In the genomic region with DNA sequence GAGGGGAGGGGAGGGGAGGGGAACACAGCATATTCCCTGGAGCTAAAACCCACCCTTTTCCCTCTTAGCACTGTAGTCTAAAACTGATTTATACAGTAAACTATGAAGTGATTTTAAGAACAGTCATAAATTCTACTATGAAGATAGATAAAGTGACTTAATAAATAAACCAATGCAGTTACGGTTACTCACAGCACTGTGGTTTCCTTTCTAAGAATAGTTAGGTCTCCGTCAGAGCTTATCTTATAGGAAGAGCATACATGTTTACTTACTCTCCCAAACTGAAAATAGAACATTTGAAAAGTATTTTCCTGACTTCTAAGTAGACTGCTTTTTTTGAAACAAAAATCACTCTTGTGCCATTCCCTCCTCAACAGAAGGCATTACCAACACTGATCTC, we compare ENCODE assay signal across 22 mouse cellular contexts. TPM values are rescaled to one million over a fixed set of nuclear protein-coding genes. Genes with fewer than 3 reads are reported as not detected.
DNase-seq lines count a peak whose midpoint lies in the region; ATAC-seq and TF ChIP-seq lines count a peak whose summit lies in the region.
"Had no signal": no experiment of that assay in that cellular context is flagged by ENCODE, and none has a peak within 500 bp of the region (broad histone marks: within the 10 kb centered on the region; RNA-seq: fewer than 3 reads in every experiment).

No protein-coding gene starts in this region.

- no peak for TF ChIP-seq POLR2A in MEL (IDR thresholded peaks at IDR 0.05; ENCODE audit: control insufficient read depth in 1 of 2, insufficient read depth in 1 of 2, low read depth in 1 of 2, low read length in 2 of 2, poor library complexity in 1 of 2)

- H3K79me2 ChIP-seq in MEL (ENCODE audit: control insufficient read depth, insufficient read depth, low read length, poor library complexity) = no peaks in the 10 kb centered on the region

- H3K4me1 ChIP-seq in kidney, postnatal 0 days (replicated peaks; ENCODE audit: insufficient read depth, low read length) = no peaks in the 10 kb centered on the region
- no peaks in the 10 kb centered on the region for H3K4me1 ChIP-seq in MEL (ENCODE audit: control insufficient read depth in 1 of 2, insufficient read depth in 2 of 2, low read length in 2 of 2)
- H3K4me1 ChIP-seq in intestine, embryonic 15.5 days (replicated peaks) = 0 out of 2 replicates have a peak, but pooled peaks cover 3% of the 10 kb centered on the region
- H3K4me1 ChIP-seq: forebrain, embryonic 13.5 days; midbrain, embryonic 10.5 days; neural tube, embryonic 15.5 days had no signal

- H3K9me3 ChIP-seq in kidney, postnatal 0 days (replicated peaks; ENCODE audit: low read length) = no peaks in the 10 kb centered on the region
- no peaks in the 10 kb centered on the region for H3K9me3 ChIP-seq in MEL (replicated peaks; ENCODE audit: insufficient read depth, low read length)
- H3K9me3 ChIP-seq in intestine, embryonic 15.5 days = no peaks in the 10 kb centered on the region
- H3K9me3 ChIP-seq: forebrain, embryonic 13.5 days; heart, embryonic 12.5 days; midbrain, embryonic 10.5 days; neural tube, embryonic 15.5 days had no signal

- TF ChIP-seq RAD21 in MEL (IDR thresholded peaks at IDR 0.05; ENCODE audit: low read depth, low read length) = no peak

- H3K27ac ChIP-seq in kidney, postnatal 0 days = 0 out of 2 replicates have a peak overlapping the region, but pooled peaks have one; percentile 25
- H3K27ac ChIP-seq in MEL (ENCODE audit: control insufficient read depth, low read depth, low read length) = no peak overlapping the region
- H3K27ac ChIP-seq in intestine, embryonic 15.5 days = peak overlapping the region; percentile 13; the same call in 1 of the 2 replicates
- H3K27ac ChIP-seq: forebrain, embryonic 13.5 days; gastrocnemius, adult 2 months; midbrain, embryonic 10.5 days; neural tube, embryonic 15.5 days had no signal

- H3K36me3 ChIP-seq in kidney, postnatal 0 days (ENCODE audit: insufficient read depth, low read length) = no peaks in the 10 kb centered on the region
- no peaks in the 10 kb centered on the region for H3K36me3 ChIP-seq in MEL (ENCODE audit: control insufficient read depth in 1 of 2, insufficient read depth in 2 of 2, low read length in 2 of 2)
- H3K36me3 ChIP-seq in intestine, embryonic 15.5 days = no peaks in the 10 kb centered on the region
- H3K36me3 ChIP-seq: heart, embryonic 12.5 days; neural tube, embryonic 15.5 days had no signal

- H3K4me2 ChIP-seq in kidney, postnatal 0 days (ENCODE audit: low read length) = no peak overlapping the region
- H3K4me2 ChIP-seq in intestine, embryonic 15.5 days (replicated peaks) = no peak overlapping the region
- H3K4me2 ChIP-seq: forebrain, embryonic 13.5 days; heart, embryonic 12.5 days; neural tube, embryonic 15.5 days had no signal

- WGBS in kidney, postnatal 0 days = 19% methylated on average over 2 of the region's 2 CpGs
- WGBS in intestine, embryonic 15.5 days = 20% methylated on average over 2 of the region's 2 CpGs

- no peaks in the 10 kb centered on the region for H3K27me3 ChIP-seq in kidney, postnatal 0 days (ENCODE audit: insufficient read depth, low read length)
- H3K27me3 ChIP-seq in MEL (ENCODE audit: control insufficient read depth in 1 of 2, insufficient read depth in 2 of 2, low read length in 2 of 2) = no peaks in the 10 kb centered on the region
- no peaks in the 10 kb centered on the region for H3K27me3 ChIP-seq in intestine, embryonic 15.5 days (replicated peaks)
- H3K27me3 ChIP-seq: forebrain, embryonic 13.5 days; heart, embryonic 12.5 days; neural tube, embryonic 15.5 days had no signal

- no peak for ATAC-seq in kidney, postnatal 0 days (replicated peaks; ENCODE audit: low FRiP score, low read depth)
- ATAC-seq in intestine, embryonic 15.5 days = peak; percentile 69; the same call in 1 of the 2 replicates
- ATAC-seq: forebrain, embryonic 13.5 days; hindbrain, embryonic 16.5 days; lung, postnatal 0 days; midbrain, embryonic 16.5 days had no signal

- TF ChIP-seq EP300 in MEL (IDR thresholded peaks at IDR 0.05; ENCODE audit: low read depth in 1 of 2, low read length in 2 of 2) = no peak

- TF ChIP-seq CTCF in kidney, postnatal 0 days (IDR thresholded peaks at IDR 0.05; ENCODE audit: low read depth) = no peak
- TF ChIP-seq CTCF in MEL (IDR thresholded peaks at IDR 0.05 in 2 of 3, conservative IDR thresholded peaks at IDR 0.05 in 1 of 3; ENCODE audit: control insufficient read depth in 1 of 3, insufficient read depth in 1 of 3, low read depth in 2 of 3, low read length in 3 of 3, poor library complexity in 1 of 3, severe bottlenecking in 1 of 3) = no peak

- no peak overlapping the region for H3K9ac ChIP-seq in kidney, postnatal 0 days (ENCODE audit: low read depth, low read length)
- H3K9ac ChIP-seq in MEL (ENCODE audit: control insufficient read depth, low read depth, low read length, poor library complexity, severe bottlenecking) = no peak overlapping the region
- no peak overlapping the region for H3K9ac ChIP-seq in intestine, embryonic 15.5 days
- H3K9ac ChIP-seq: forebrain, embryonic 13.5 days; heart, embryonic 12.5 days; neural tube, embryonic 15.5 days had no signal

- DNase-seq in kidney, postnatal 0 days (ENCODE audit: low spot score) = peak; percentile 48
- no peak for DNase-seq in kidney, adult 11 months
- peak; percentile 27 for DNase-seq in MEL (ENCODE audit: low read depth, low spot score)
- no peak for DNase-seq in layer of hippocampus, postnatal 25 days (ENCODE audit: extremely low spot score in 1 of 2, low spot score in 1 of 2)
- no peak for DNase-seq in left cerebral cortex, adult 9 months (ENCODE audit: low spot score in 2 of 2)
- DNase-seq in thymus, postnatal 10 days (ENCODE audit: low spot score in 2 of 2) = no peak
- DNase-seq: adrenal gland, postnatal 14 days; cerebellum, adult 9-10 months; gastrocnemius, adult 2 months; kidney, adult 8-10 months; kidney, postnatal 25 days; right cerebral cortex, adult 18-20 months; thymus, adult 18-20 months; thymus, postnatal 4 days had no signal

- H3K4me3 ChIP-seq in kidney, postnatal 0 days (replicated peaks; ENCODE audit: low read depth, low read length) = no peak overlapping the region
- H3K4me3 ChIP-seq in MEL (ENCODE audit: control insufficient read depth in 1 of 2, insufficient read depth in 1 of 2, low read depth in 2 of 2, low read length in 2 of 2) = no peak overlapping the region
- no peak overlapping the region for H3K4me3 ChIP-seq in intestine, embryonic 15.5 days (replicated peaks)
- H3K4me3 ChIP-seq: forebrain, embryonic 13.5 days; gastrocnemius, adult 2 months; heart, embryonic 12.5 days; midbrain, embryonic 10.5 days; neural tube, embryonic 15.5 days had no signal

TF ChIP-seq in MEL, 35 proteins besides CTCF, POLR2A, EP300 and RAD21:
- TF ChIP-seq MYC (IDR thresholded peaks at IDR 0.05; ENCODE audit: low read depth, low read length) = no peak
- TF ChIP-seq ZMIZ1 (IDR thresholded peaks at IDR 0.05; ENCODE audit: low read depth, low read length) = no peak
- no peak for TF ChIP-seq MAFK (IDR thresholded peaks at IDR 0.05; ENCODE audit: borderline replicate concordance, low read depth, low read length)
- TF ChIP-seq SIN3A (IDR thresholded peaks at IDR 0.05; ENCODE audit: low read length) = no peak
- no peak for TF ChIP-seq HCFC1 (IDR thresholded peaks at IDR 0.05; ENCODE audit: low read depth, low read length)
- no peak for TF ChIP-seq GABPA (IDR thresholded peaks at IDR 0.05; ENCODE audit: low read depth, low read length)
- 0 out of 2 replicates have a peak, but pooled peaks have one; percentile 14 for TF ChIP-seq ETS1 (IDR thresholded peaks at IDR 0.05; ENCODE audit: low read depth, low read length)
- no peak for TF ChIP-seq NRF1 (IDR thresholded peaks at IDR 0.05; ENCODE audit: insufficient read depth, low read depth, low read length, poor library complexity, severe bottlenecking)
- no peak for TF ChIP-seq MXI1 (IDR thresholded peaks at IDR 0.05; ENCODE audit: low read depth, low read length)
- no peak for TF ChIP-seq JUND (IDR thresholded peaks at IDR 0.05; ENCODE audit: low read depth, low read length)
- TF ChIP-seq MEF2A (IDR thresholded peaks at IDR 0.05; ENCODE audit: extremely low read depth, insufficient replicate concordance, low read depth, low read length, poor library complexity, severe bottlenecking) = no peak
- no peak for TF ChIP-seq CHD2 (IDR thresholded peaks at IDR 0.05; ENCODE audit: low read length)
- TF ChIP-seq ZNF384 (IDR thresholded peaks at IDR 0.05; ENCODE audit: low read depth, low read length) = no peak
- no peak for TF ChIP-seq ELF1 (IDR thresholded peaks at IDR 0.05; ENCODE audit: low read depth, low read length)
- peak; percentile 19; the same call in 1 of the 2 replicates for TF ChIP-seq GATA1 (IDR thresholded peaks at IDR 0.05; ENCODE audit: low read depth, low read length)
- TF ChIP-seq RCOR1 (IDR thresholded peaks at IDR 0.05; ENCODE audit: low read depth, low read length) = peak; percentile 86
- no peak for TF ChIP-seq ZKSCAN1 (IDR thresholded peaks at IDR 0.05; ENCODE audit: low read depth, low read length)
TF ChIP-seq in MEL: peak in this region for 3.

RNA-seq across cellular contexts. Expression of gene Pik3c2a, which starts 12.3 kb away (rescaled TPM):
- 13.8 and 16.1 TPM in 2 replicates for polyA plus RNA-seq in kidney, postnatal 0 days (2015; fragmentation: Nextera tagmentation; extraction: Ambion mirVana)
- total RNA-seq in MEL (2012; rRNA removed) = 3.6 and 3.9 TPM in 2 replicates
- polyA plus RNA-seq in MEL (2012; ENCODE audit: insufficient read depth in 1 of 2, insufficient read length in 2 of 2, low read depth in 1 of 2, low replicate concordance in 2 of 2, missing spikeins in 1 of 2) = 1 to 10 TPM in 1 of 2 experiments, not detected in 1; 2.6 TPM
- 22.3 and 24.5 TPM in 2 replicates for polyA plus RNA-seq in intestine, embryonic 15.5 days (2015; fragmentation: Nextera tagmentation; extraction: Ambion mirVana)
- total RNA-seq in layer of hippocampus, postnatal 25 days (2021) = 10 to 100 TPM; 25.6 to 26.2 TPM

Comparison
In these comparisons a context has a peak if more than half of its experiments do, and no peak if none do; other contexts are left out.
1. DNase-seq: peak in kidney, postnatal 0 days (single experiment) and MEL (single experiment); none in kidney, adult 11 months (single experiment), layer of hippocampus, postnatal 25 days (0 of 2), left cerebral cortex, adult 9 months (0 of 2) and thymus, postnatal 10 days (0 of 2).